Mouse (Mus musculus) limb, embryonic 12.5 days (tissue): ENCODE measurements around the gene Pias1. TPM values are rescaled to one million over a fixed set of nuclear protein-coding genes. Genes with fewer than 3 reads are reported as not detected.
"Not testable (repeated sequence)": the region's sequence is repeated elsewhere in the genome, so short reads cannot be mapped to it uniquely, and the experiment has no call there.

Experiments
- ATAC-seq: fragments of 200-750 bp; cut with Nextera tagmentation; 2 replicates; pipeline ENCODE4 v1.8.0; 2017; ENCODE audit warnings: low read depth, moderate TSS enrichment; ENCODE audit not compliant: insufficient number of reproducible peaks, insufficient read depth, low FRiP score, low TSS enrichment
- H3K27ac ChIP-seq: fragments of 300-500 bp; sonication (generic); 2 replicates; pipeline ENCODE4 v1.5.1; 2016; ENCODE audit warnings: mild to moderate bottlenecking, moderate library complexity
- H3K27me3 ChIP-seq: fragments of 300-500 bp; sonication (generic); 2 replicates; pipeline ENCODE4 v1.6.1; 2016; ENCODE audit warnings: mild to moderate bottlenecking, moderate library complexity
- H3K36me3 ChIP-seq: fragments of 300-500 bp; sonication (generic); 2 replicates; pipeline ENCODE4 v1.6.1; 2016; ENCODE audit warnings: mild to moderate bottlenecking, moderate library complexity
- H3K4me1 ChIP-seq: fragments of 300-500 bp; sonication (generic); replicated peaks from 2 replicates; pipeline ENCODE4 v1.6.1; 2016
- H3K4me2 ChIP-seq: fragments of 300-500 bp; sonication (generic); 2 replicates; pipeline ENCODE4 v1.6.1; 2016; ENCODE audit warnings: mild to moderate bottlenecking, moderate library complexity
- H3K4me3 ChIP-seq: fragments of 300-500 bp; sonication (generic); replicated peaks from 2 replicates; pipeline ENCODE4 v1.5.1; 2016; ENCODE audit warnings: mild to moderate bottlenecking
- H3K9ac ChIP-seq: fragments of 300-500 bp; sonication (generic); replicated peaks from 2 replicates; pipeline ENCODE4 v1.6.1; 2016; ENCODE audit warnings: mild to moderate bottlenecking, moderate library complexity
- H3K9me3 ChIP-seq: fragments of 300-500 bp; sonication (generic); 2 replicates; pipeline ENCODE4 v1.6.1; 2016; ENCODE audit warnings: mild to moderate bottlenecking, moderate library complexity
- WGBS: fragments of 180-500 bp; shearing (Covaris S2); methylation state at CpG from one replicate; pipeline ENCODE4 v1.1.7; 2016; 5-methylcytosine and 5-hydroxymethylcytosine counted together
- polyA plus RNA-seq: library from polyadenylated mRNA; unstranded; fragments of >200 nt; fragmentation: Nextera tagmentation; extraction: Ambion mirVana; gene quantifications from 2 replicates; pipeline ENCODE4 v1.2.1, GENCODE M21; 2016

Pias1 gene
- polyA plus RNA-seq, 1 experiment from 2014 or later = 50.2 TPM

DNA sequence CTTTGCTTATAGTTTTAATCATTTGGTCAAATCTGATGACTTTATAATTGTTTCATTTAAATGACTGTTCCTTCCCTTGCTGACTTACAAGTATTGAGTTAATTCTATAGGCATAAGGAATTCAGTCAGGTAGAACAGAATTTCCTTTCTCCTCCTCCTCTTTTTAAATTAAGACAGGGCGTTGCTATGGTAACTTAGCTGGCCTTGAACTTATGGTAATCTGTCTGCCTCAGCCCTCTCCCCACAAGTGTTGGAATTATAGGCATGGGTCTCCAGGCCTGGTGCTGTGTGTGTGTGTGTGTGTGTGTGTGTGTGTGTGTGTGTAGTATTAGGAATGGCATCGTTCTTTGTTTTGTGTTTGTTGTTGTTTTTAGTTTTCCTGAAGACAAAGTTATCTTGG, 86.0 kb downstream of the Pias1 start:
- Histone ChIP-seq H3K36me3 (peaks cover 41% of the 10 kb centered on the region), H3K4me1 (no peaks in the 10 kb centered on the region)
- 89% methylated on average over 2 of the region's 2 CpGs for WGBS

DNA sequence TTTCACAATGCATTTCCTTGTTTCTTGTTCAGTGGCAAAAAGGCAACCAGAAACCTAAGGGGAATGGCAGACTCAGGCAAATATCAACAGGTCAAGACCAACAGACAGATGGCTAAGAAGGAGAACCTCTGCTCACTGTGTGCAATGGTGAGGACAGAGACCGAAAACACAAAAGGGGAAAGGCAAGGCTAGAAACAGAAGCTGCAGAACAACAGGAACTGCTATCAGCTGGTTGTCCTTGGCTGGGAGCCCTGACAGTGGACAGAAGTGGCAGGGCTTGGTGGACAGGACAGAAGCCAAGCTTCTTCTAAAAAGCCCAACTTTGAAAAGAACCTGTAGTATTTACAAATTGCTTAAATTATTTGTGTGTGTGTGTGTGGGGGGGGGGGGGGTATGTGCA, 93.2 kb downstream of the Pias1 start:
- 92% methylated on average over 1 of the region's 1 CpGs for WGBS
- Histone ChIP-seq H3K27me3 (no peaks in the 10 kb centered on the region), H3K27ac (no peak overlapping the region), H3K9ac (no peak overlapping the region), H3K4me1 (no peaks in the 10 kb centered on the region), H3K4me2 (no peak overlapping the region), H3K4me3 (no peak overlapping the region), H3K9me3 (no peaks in the 10 kb centered on the region), H3K36me3 (peaks cover 62% of the 10 kb centered on the region)
- no peak for ATAC-seq

More for the DNA sequence above, 86.0 kb downstream of the Pias1 start:
- no peak overlapping the region for H3K9ac ChIP-seq
- no peak for ATAC-seq
- H3K4me3 ChIP-seq = no peak overlapping the region
- no peaks in the 10 kb centered on the region for H3K27me3 ChIP-seq
- no peak overlapping the region for H3K4me2 ChIP-seq
- H3K9me3 ChIP-seq = 0 out of 2 replicates have a peak, but pooled peaks cover 4% of the 10 kb centered on the region
- H3K27ac ChIP-seq = no peak overlapping the region

DNA sequence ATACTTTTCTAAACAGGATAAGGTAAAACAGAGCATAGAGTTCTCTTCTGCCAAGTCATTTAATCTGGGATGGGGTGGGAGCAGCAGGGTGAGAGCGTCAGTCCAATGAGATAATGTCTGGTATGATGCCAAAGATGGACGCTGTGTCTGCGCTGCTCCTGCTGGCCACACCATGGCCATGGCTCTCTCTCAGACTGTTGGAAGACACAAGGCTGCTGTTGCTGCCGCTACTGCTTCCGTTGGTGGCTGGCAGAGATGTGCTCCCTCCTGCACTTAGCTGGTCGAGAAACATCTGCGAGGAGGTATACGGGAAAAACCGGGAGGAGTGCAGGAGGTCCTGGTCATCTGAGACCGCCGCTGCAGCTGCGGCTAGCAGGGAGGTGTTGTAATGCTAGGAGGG, 105.9 kb downstream of the Pias1 start:
- WGBS = 69% methylated on average over 12 of the region's 12 CpGs
- no peak overlapping the region for H3K4me2 ChIP-seq
- H3K36me3 ChIP-seq = peaks cover 65% of the 10 kb centered on the region
- H3K27ac ChIP-seq = no peak overlapping the region
- no peaks in the 10 kb centered on the region for H3K9me3 ChIP-seq
- H3K9ac ChIP-seq = no peak overlapping the region
- ATAC-seq = no peak
- H3K4me3 ChIP-seq = no peak overlapping the region
- H3K27me3 ChIP-seq = no peaks in the 10 kb centered on the region
- peaks cover 8% of the 10 kb centered on the region; the same call in 1 of the 2 replicates for H3K4me1 ChIP-seq

DNA sequence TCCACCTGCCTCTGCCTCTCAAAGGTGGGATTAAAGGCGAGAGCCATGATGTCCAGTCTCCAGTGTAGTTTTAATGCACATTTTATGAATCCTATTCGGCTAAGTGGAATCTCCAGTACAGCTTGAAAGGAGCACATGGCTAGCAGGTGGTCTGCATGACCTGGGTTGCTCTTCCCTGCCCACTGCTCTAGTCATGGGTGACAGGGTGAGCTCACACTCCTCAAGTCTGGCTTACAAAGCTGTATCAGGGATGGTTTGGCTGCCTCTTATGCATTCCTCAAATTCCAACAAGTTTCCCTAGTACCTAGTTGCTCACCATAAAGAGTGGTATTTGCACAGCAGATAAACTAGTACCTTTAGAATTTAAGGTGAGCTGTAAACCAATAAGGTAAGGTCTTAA, 109.9 kb downstream of the Pias1 start:
- no peaks in the 10 kb centered on the region for H3K27me3 ChIP-seq
- H3K4me2 ChIP-seq = no peak overlapping the region
- no peak overlapping the region for H3K9ac ChIP-seq
- no peak overlapping the region for H3K4me3 ChIP-seq
- H3K36me3 ChIP-seq = peaks cover 28% of the 10 kb centered on the region
- peak overlapping the region; percentile 41; the same call in 1 of the 2 replicates for H3K27ac ChIP-seq
- peaks cover 8% of the 10 kb centered on the region; the same call in 1 of the 2 replicates for H3K4me1 ChIP-seq
- no peaks in the 10 kb centered on the region for H3K9me3 ChIP-seq
- no peak for ATAC-seq
- WGBS = 79% methylated on average over 2 of the region's 2 CpGs

DNA sequence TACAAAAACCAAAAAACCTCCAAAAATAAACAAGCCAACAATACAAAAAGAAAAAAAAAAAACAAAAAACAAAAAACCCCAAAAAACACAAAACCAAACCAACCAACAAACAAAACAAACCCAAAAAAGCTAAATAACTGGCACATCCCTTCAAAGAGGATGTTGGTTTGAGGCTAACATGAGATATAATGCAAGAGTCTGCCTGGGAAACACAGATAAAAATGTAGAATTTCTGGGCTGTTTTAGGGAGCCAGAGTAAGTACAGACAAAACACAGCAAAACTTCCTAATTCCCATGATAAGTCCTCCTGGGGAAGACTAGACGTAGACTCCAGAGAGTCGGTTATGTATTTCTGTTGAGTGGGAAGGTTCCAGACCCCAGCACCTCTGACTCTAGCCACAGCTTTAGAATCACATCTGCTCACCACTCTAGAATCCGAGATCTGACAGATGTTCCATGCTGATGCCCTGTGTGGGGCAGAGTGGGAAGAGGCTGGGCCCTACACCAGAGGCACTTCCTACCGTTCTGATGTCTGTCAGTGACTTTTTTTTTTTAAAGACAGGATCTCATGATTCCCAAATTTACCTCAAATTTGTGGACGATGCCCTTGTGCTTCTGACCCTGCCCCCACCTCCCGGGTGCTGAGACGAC, 110.6 kb downstream of the Pias1 start:
- H3K36me3 ChIP-seq = peaks cover 23% of the 10 kb centered on the region
- peak overlapping the region; percentile 41; the same call in 1 of the 2 replicates for H3K27ac ChIP-seq
- no peak overlapping the region for H3K9ac ChIP-seq
- no peak overlapping the region for H3K4me3 ChIP-seq
- peaks cover 8% of the 10 kb centered on the region; the same call in 1 of the 2 replicates for H3K4me1 ChIP-seq
- ATAC-seq = no peak
- no peaks in the 10 kb centered on the region for H3K9me3 ChIP-seq
- 85% methylated on average over 7 of the region's 7 CpGs for WGBS
- H3K4me2 ChIP-seq = no peak overlapping the region
- H3K27me3 ChIP-seq = no peaks in the 10 kb centered on the region

DNA sequence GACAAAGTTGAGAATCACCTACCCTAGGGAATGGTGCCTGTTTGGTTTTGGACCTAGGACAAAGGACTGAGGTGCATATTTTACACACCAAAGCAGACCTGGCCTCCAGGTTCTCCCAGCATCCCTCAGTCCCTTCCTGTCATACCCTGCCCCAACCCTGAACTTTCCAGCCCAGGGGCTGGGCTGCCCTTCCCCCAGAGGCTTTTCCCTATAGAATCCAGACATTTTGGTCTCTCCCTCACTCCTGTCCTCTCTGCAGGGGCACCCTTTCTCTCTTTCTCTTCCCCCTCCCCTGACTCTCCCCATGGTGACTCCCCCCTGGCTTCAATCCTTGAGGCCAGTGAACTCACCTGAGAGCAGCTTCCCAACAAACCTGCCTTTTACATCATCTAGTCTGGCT, 117.0 kb downstream of the Pias1 start:
- Histone ChIP-seq H3K4me3 (no peak overlapping the region), H3K4me1 (no peaks in the 10 kb centered on the region), H3K27me3 (no peaks in the 10 kb centered on the region), H3K9ac (no peak overlapping the region), H3K27ac (no peak overlapping the region), H3K4me2 (no peak overlapping the region), H3K36me3 (no peaks in the 10 kb centered on the region), H3K9me3 (no peaks in the 10 kb centered on the region)
- ATAC-seq = no peak

DNA sequence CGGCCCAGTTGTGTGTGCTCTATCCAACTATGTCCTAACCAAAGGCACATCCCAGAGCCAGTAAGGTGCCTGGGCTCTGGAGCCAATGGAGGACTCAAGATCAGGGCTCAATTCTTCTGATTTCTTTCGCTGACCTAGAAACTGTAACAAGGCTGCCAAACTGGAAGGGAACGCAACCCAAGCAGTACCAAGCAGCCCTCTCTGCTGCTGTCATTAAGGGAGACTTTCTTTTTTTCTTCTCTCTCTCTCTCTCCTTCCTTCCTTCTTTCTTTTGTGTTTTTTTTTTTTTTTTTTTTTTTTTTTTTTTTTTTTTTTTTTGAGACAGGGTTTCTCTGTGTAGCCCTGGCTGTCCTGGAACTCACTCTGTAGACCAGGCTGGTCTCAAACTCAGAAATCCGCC, 118.5 kb downstream of the Pias1 start:
- H3K9me3 ChIP-seq, H3K27ac ChIP-seq, H3K4me3 ChIP-seq, H3K36me3 ChIP-seq, ATAC-seq, H3K27me3 ChIP-seq, H3K4me2 ChIP-seq, H3K9ac ChIP-seq, H3K4me1 ChIP-seq: not testable (repeated sequence)
- 88% methylated on average over 4 of the region's 4 CpGs for WGBS

DNA sequence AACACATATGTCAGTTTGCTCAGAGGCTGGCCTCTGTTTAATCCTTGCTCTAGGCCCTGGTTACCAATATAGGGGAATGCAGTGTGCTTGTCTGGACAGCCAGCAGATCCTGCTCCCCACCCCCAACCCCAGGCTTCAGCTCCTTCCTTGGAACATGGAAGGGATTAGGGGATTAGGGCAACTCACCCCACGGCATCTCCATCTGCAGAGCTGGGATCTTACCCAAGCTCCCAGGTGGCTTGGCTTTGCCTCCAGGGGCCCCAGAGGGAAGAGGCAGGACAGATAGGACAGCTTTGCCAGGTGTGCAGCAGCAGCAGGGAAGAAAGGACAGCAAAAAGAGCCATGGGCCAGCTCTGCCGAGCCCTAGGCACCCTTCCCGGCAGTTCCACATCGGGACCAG, 126.9 kb downstream of the Pias1 start:
- H3K9me3 ChIP-seq = no peaks in the 10 kb centered on the region
- H3K4me1 ChIP-seq = peaks cover 44% of the 10 kb centered on the region
- no peak overlapping the region for H3K4me2 ChIP-seq
- H3K9ac ChIP-seq = no peak overlapping the region
- H3K27ac ChIP-seq = no peak overlapping the region
- 57% methylated on average over 4 of the region's 4 CpGs for WGBS
- ATAC-seq = no peak
- H3K27me3 ChIP-seq = no peaks in the 10 kb centered on the region
- no peaks in the 10 kb centered on the region for H3K36me3 ChIP-seq
- no peak overlapping the region for H3K4me3 ChIP-seq

DNA sequence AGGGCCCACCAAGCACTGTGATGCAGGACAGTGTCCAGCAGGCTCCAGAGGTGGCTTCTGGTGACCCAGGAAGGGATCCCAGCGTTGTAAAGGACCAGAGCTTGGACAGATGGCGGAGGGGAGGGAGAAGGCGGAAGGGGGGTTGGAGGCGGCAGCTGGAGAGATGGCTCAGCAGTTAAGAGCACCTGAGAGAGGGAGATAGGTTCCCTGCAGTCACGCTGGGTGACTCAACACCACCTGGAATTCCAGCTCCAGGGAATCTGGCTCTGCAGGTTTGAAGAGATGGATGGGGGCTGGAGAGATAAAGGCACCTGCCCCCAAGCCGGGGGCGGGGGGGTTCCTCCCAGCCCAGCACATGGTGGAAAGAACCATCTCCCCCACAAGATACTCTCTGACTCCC, 127.6 kb downstream of the Pias1 start:
- H3K27ac ChIP-seq, H3K27me3 ChIP-seq, H3K4me2 ChIP-seq, H3K4me3 ChIP-seq, H3K9me3 ChIP-seq, H3K9ac ChIP-seq, H3K36me3 ChIP-seq, ATAC-seq: not testable (repeated sequence)
- WGBS = 45% methylated on average over 7 of the region's 7 CpGs
- H3K4me1 ChIP-seq = peaks cover 44% of the 10 kb centered on the region

DNA sequence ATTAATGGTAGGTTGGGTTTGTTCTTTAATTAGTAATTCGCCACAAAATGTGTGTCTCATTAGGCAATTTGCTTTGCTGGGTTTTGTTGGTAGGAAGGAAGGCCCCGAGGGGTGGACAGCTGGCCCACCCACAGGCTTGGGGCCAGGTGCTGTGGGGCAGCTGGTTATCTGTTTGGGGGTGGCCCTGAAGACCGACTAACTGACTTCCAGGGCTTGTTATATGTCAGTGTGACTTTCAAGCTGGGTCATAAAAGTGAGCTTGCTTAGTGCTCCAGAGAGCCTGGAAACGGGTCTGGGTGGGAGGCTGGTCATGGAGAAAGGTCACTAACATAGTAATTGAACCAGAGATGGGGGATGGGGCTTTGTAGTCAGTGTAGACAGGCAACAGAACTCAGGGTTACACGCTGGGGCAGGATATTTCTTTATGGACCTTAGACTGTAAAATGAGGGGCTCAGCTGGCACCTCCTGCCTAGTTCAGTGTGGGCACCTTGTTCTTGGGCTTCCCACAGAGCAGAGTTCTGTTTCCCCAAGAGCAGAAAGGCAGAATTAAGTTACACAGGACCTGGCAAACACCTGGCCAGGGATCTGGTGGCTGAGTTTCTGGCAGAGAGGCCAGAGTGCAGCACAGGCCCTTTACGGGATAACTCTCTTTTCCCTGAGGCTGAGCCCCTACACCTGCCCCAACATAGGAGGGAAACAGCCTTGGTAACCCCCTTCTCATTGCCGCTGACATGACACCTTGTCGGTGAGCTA, 129.3 kb downstream of the Pias1 start:
- Histone ChIP-seq H3K36me3 (no peaks in the 10 kb centered on the region), H3K9ac (no peak overlapping the region), H3K4me2 (peak overlapping the region; percentile 50), H3K4me3 (0 out of 2 replicates have a peak overlapping the region, but pooled peaks have one; percentile 15), H3K4me1 (peaks cover 55% of the 10 kb centered on the region), H3K27ac (peak overlapping the region; percentile 87), H3K27me3 (no peaks in the 10 kb centered on the region), H3K9me3 (no peaks in the 10 kb centered on the region)
- 12% methylated on average over 8 of the region's 8 CpGs for WGBS
- ATAC-seq = peak; percentile 38; the same call in 1 of the 2 replicates

DNA sequence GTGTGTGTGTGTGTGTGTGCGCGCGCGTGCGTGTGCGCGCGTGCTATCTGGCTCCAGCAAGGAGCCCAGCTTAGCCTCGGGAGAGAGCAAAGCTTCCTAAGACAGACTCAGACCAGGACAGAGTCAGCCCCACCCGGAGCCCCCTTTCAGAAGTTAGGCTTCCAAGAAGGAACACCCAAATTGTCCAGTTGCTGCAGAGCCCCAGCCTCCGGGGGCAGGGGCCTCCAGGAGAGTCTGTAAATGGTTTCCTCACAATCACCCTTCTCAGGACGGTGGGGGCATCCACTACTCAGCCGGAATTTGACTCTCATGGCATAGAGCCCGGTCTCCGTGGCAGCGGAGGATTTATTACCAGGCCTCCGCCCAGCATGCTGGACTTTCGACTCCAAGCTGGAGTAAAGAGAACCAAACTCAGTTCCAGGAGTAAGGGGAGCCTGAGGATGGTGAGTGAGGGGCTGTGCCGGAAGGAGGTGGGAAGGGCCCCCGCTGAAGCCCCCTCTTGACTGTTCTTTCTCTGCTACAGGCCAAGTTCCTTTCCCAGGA, 129.9 kb downstream of the Pias1 start, which contains the start of gene Calml4:
Calml4 (plus strand) TSS at position 362 of the 543 bp plus-strand sequence.
- Histone ChIP-seq H3K9me3 (no peaks in the 10 kb centered on the region), H3K36me3 (no peaks in the 10 kb centered on the region), H3K27me3 (no peaks in the 10 kb centered on the region), H3K4me2 (peak within 1 kb of the TSS; percentile 50), H3K4me3 (peak within 1 kb of the TSS; percentile 15; the same call in 1 of the 2 replicates), H3K9ac (0 out of 2 replicates have a peak within 1 kb of the TSS, but pooled peaks have one; percentile 18), H3K27ac (peak within 1 kb of the TSS; percentile 87), H3K4me1 (peaks cover 55% of the 10 kb centered on the region)
- 10% methylated on average over 18 of the region's 20 CpGs for WGBS
- 0 out of 2 replicates have a peak, but pooled peaks have one; percentile 67 for ATAC-seq
